Mouse (Mus musculus): ENCODE results near the gene Trpm5.

Gene Trpm5

DNA sequence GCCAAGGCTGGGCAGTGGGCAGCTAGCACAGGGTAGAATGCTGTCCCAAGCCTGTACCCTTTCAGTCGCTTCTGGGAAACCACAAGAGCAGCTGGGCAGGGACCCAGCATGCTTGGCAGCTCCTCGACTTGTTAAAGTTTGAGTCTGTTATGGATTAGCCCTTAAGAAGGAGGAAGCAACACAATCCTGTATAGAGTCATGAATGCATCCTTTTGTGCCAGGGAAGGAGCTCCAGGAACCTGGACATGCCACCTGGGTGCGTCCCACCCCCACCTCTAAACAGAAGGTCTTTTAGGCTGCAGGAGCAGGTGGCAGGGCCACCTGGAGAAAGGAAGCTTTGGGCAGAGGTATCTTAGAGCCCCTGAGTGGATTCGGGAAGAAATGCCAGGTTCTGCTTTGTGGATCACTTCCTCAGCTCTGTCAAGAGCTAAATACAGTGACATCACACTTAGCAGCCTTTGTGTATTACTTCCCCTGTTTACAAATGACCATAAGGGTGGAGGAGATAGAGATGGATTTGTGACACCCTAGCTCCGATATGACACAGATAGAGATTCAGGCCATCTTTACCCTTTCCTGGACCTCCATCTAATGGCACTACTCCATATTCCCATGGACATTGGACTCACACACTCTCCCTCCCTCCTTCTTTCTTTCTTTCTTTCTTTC lies 35.1 kb downstream of the Trpm5 start:
- DNase-seq (ENCODE audit: low read depth), result no peak

DNA sequence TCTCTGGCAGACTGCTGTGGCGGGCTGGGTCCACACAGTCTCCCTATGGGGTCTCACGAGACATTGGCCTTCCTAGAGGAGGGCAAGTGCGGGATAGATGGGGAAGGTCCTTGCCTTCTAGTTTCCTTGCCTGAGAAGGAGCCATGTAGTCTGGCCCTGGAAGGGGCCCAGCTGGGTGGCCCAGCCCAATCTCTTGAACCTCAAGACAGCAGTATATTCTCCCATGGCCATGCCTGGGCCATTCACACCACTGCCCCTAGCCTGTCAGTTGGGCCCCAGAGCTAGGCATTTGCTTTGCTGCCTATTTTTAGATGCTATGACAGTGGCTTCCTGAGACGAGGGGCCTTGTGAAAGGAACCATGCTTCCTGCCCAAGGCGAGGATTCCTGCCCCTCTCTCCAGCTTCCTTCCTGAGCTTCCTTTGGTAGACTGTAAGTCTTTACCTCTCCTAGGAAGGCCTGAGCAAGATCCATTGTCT lies 36.2 kb downstream of the Trpm5 start:
- DNase-seq (ENCODE audit: low read depth), result no peak

DNA sequence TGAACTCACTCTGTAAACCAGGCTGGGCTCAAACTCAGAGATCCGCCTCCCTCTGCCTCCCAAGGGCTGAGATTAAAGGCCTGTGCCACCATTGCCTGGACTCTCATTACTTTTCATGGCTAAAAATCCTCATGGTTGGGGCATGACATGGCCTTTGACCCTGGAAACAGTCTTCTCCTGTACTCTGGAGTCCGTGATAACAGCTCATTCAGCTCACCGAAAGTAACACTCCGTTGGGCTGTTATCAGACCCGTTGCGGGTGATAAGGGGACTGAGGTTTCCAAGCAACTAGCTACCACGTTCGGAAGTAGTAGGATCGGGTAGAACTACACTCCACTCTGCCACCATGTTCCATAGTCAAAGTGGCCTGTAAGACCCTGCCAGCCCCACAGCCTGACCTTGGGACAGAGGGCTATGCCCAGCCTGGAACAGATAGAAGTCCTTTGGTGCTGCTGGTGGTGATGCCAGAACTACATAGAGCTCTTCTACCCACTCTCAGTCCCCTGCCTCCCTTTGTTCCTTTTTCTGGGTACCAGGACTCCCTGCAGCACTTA lies 36.7 kb downstream of the Trpm5 start:
- DNase-seq (ENCODE audit: low read depth), result peak; percentile 69

DNA sequence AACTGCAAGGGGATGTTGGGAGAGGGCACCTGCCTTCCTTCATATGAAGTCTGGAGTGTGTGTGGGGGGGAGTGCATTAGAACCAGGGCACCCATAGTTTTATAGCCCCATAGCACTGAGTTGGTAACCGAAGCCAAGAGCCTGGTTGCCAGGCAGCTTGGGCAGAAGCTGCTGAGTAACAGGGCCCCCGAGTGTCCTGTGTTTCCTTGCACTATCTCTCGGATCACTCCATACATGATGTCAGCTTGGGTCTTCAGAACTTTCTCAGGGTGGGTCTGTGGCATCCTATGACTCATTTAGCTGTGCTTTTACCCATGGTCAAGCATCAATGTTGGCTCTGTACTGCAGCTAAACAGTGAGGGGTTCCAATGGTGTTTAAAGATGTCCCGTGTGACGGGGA lies 37.4 kb downstream of the Trpm5 start:
- DNase-seq (ENCODE audit: low read depth), result no peak

DNA sequence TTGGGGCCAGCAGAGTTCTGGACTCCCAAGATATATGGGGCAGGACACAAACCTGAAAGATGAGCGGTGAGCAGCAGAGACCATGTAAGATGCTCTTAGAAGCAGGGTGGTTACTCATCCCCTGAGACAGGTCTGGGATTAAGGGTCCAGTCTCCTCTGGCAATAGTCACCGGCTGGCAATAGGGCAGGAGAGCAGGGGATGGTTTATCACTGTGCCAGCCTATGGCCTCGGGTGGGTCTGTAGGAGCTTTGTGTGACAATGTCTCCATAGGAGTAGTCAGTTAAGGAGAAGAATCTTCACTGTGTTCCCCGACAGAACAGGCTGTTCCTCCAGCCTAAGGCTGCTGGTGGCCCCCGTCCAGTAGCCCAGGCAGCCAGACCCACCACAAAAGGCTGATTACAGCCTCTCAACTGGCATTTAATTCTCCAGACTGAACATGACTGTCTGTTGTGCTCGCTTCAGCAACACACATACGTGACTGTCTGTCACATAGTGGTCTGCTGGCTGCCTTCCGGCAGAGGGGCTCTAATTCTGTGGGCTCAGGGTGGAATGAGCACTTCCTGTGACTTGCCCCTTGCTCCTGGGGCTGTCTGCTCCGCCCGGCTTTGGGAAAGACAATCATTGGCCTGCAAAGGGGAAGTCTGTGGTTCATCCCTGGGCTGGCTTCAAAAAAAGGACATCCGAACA lies 38.8 kb downstream of the Trpm5 start:
- no peak for DNase-seq (ENCODE audit: low read depth)

DNA sequence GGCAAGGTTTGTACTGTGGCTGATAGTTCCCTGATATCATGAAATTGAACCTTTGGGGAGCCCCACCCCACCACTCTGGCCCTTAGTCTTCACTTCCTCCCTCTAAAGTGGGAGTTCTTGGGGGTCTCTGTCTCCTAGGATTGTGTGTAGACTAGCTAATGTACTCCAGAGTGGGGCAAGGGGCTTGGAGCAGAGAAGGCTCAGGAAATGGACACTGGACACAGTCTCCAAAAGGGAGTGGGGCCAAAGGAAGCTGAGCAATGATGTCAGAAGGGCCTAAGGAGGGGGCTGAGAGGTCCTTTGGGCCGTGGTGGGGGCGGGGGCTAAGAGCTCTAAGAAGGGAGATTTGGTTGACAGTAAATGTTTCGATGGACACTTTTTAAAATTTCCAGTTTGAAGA lies 39.4 kb downstream of the Trpm5 start:
- DNase-seq (ENCODE audit: low read depth), result no peak

DNA sequence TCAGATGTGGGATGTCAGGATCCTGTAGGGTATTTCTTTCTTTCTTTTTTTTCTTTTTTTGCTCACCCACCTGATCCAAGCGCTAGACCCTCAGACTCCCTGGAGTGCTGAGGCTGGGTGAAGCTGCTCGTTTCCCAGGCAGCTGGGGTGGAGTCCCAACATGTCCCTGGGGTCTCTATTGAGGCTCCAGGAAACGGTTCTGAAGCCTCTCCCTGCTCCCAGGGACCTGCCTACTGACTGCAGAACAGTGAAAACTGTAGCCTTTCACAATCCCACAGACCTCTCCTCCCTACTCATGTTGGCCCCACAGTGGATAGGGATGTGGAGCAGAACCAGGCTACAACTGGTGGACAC lies 39.9 kb downstream of the Trpm5 start:
- DNase-seq (ENCODE audit: low read depth), result no peak

DNA sequence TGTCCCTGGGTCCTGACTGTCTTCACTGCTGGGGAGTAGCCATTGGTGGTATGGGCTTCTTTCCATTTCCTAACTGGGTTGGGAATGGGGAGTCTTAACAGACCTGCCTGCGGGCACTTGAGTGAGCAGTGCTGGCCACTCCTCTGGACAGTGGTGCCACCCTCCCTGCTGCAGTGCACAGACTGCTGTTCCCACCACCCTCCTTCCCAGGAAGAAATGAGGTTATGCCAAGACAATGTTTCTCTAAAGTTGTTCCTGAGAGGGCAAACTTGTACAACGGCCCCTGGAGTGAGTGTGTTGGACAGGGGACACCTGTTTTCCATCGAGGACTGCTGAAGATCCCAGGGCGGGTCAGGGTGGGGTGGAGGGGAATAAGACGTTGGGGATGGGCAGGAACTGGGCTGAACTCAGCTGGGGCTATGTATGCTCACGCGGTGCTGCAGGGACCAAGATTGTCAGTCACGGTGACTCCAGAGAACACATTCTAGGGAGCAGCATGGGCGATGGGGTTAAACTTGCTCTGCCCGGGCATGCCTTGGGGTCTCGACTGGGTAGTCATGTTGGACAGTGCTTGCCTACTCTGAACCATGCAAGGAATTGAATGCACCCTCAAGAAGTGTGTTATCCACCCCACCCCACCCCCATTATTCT lies 40.4 kb downstream of the Trpm5 start:
- DNase-seq (ENCODE audit: low read depth), result no peak

DNA sequence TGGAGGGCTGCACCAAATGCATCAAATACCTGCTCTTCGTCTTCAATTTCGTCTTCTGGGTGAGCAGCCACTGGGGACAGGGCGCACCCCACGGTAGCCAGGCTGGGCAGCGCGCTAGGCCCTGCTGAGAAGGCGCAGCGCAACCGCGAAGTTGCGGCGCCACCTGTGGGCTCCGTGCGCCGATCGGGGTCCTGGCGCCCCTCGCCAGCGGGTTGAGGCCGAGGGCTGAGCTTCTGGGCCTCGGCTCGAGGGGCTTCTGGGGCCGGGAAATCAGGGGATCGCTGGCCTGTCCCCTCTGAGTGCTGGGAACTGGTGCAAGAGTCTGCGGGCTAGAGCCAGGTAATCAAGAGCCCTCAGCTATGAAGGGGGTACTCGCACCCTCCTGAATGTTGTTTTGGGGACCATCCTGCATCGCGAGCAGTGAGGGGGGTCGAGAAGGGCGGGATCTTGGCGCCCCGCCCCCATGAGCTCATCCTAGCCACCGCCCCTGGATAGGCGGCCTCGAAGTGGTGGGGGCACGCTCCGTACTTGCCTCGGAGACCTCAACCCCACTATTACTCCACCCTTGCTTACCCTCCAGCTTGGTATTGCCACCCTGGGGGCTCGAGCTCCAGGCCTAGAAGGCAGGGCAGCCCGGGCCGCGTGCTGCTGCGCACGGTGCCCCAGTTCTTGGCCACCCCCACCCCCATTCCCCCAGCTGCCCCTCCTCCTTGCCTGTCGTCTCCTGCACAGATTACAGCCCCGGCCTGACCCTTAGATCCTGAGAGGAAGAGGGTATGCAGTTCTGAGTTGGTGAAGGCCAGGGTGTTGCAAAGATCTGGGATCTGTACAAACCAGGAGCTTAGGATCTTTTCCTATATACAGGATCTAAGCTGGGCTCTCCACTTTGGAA lies 41.2 kb downstream of the Trpm5 start:
- DNase-seq (ENCODE audit: low read depth), result no peak

DNA sequence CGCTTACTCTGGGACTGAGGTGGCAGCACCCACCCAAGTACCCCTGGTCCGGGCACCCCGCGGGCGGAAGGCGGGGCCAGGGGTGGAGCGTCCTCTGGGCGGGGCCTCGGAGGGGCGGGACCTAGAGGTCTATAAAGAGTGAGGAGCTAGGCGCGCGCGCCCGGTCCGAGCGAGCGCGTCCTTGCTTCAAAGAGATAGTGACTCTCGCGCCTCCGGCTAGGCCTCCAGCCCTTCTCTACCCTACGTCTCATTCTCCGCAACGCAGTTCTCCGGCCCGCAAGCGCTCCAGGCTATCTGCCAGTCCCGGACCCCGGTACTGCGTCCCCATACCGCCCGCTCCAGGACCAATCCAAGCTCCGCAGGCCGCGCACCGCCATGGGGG lies 41.8 kb downstream of the Trpm5 start, which contains the start of gene Cd81:
Gene Cd81, plus strand, starts transcription at position 114 of the 382 bp plus-strand sequence.
- DNase-seq (ENCODE audit: low read depth), result peak; percentile 73

DNA sequence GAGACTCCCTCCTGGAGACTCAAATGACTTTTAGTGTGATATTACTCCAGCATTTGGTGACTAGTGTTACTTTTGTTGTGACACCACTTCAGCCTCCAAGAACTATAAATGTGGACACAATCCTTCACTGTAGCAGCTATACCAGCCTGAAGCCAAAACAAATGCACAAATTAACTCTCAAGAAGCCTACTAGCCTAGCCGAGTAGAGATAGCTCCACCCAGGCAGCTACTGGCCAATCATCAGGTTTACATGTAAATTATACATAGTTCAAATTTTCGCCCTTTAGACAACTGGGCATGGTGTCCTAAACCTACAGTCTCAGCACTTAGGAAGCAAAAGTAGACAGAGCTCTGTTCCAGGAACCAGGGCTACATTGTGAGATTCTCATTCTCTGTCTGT lies 43.1 kb downstream of the Trpm5 start:
- DNase-seq (ENCODE audit: low read depth), result no peak

DNA sequence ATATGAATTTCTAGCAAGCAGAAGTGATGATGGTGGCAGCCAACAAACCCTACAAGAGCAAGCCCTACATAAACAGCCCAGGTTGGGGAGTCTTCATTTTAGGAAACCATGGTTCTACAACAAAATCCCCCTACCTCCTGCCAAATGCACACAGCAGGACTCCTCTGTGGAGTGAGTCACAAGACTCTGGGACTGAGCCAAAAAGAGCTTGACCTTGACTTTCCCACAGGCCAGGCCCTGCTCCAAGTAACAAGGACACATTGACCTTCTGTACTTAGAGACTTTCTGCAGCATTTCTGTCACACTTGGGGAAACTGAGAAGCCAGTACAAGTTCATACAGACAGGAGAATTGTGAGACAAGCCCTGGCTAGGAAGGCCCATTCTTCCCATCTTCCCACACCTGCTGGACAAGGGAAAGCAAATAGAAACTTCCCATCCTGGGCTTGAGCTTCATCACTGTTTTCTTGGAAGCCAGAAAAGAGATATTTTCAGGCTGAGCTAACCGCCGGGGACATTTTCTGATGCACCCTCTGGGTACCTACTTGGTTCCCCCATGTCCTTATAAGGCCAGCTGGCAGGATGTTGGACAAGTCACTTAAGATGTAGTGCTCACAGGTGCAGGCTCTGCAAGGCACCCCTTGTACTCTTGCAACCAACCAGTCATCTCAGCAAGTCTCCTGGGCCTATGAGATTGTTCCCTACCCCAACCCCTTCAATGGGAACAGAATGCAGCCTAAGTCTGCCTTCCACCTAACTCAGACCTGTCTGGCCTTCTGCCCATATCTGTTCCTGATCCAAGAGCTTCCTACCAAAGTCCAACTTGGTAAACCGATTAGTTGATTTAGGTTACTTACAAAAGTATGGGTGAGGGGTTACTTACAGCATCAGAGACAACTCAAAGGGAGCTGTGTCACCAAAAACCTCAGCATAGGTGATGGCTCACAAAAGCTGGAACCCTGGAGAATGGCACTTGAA lies 44.3 kb downstream of the Trpm5 start:
- no peak for DNase-seq (ENCODE audit: low read depth)

DNA sequence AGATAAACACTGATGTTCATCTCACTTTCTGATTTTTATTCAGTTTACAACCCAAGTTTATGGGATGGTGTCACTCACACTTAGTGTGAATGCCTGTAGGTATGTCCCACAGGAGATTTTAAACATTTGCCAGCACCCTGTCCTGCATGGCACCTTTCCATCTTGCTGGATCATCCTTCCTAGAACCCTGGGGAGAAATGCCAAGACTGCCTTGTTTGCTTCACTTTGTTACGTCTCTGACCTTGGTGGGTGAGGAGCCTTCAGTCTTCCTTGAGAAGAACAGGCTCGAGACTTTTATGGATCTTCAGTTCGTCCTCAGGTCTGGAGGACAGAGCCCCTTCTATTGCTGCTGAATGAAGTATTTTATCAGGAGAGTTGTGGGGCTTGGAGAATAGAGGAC lies 45.1 kb downstream of the Trpm5 start:
- DNase-seq (ENCODE audit: low read depth), result no peak

DNA sequence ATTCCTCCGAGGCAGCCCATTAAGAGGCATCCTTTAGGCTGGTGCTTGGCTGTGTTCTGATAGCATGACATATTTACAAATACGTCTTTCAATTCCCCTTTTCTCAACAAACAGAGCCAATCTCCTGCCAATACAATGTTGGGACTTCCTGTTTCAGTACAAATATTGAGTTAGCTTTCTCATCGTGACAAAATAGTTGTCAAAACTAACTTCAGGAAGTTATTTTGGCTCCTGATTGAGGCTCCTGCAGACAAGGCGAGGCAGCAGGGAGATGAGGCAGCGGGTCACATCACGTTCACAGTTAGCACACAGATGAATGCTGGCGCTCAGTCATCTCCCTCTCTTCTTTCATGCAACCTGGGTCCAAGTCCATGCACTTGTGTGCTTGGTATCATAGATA lies 48.1 kb downstream of the Trpm5 start:
- no peak for DNase-seq (ENCODE audit: low read depth)

DNA sequence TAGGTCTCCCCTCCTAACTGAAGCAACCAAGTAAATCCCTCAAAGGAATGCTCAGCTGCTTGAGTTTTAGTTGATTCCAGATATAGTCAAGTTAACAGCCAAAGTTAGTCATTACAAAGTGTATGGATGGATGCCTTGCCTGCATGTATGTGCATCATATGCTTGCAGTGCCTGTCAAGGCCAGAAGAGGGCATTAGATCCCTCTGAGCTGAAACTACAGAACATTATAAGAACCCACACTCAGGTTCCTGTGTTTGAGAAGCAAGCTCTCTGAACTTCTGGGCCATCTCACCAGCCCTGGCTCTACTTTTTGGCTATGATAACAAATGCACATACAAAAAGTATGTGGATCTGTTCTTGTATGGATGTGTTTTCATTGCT lies 49.6 kb downstream of the Trpm5 start:
- no peak for DNase-seq (ENCODE audit: low read depth)

DNA sequence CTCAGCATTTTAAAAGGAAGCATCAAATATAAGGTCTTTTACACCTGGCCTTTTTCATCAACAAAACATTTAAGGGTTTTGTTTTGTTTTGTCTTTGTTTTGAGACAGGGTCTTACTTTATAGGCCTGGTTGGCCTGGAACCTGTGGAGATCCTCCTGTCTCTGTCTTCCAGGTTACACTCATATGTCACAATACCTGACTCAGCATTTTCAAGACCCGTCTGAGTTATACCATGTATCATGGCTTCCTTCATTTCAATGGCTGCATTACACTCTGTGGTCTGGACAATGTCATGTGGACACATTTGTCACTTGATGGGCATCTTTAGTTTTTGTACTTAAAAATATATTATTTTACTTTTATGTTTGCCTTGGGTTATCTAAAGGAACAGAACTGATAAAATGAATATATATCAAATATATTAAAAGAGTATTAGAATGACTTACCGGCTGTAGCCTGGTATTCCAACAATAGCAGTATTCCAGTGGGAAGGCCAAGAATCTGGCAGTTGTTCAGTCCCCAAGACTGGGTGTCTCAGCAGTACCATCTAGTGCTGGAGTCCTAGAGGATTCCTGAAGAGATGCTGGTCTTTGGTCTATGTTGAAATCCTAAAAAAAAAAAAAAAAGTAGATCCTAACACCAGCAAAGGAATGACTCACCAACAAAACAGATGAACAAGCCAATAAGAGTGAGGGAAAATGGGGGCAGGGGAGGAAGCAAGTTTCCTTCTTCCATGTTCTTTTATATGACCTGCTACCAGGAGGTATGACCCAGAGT lies 50.2 kb downstream of the Trpm5 start:
- DNase-seq (ENCODE audit: low read depth), result no peak

DNA sequence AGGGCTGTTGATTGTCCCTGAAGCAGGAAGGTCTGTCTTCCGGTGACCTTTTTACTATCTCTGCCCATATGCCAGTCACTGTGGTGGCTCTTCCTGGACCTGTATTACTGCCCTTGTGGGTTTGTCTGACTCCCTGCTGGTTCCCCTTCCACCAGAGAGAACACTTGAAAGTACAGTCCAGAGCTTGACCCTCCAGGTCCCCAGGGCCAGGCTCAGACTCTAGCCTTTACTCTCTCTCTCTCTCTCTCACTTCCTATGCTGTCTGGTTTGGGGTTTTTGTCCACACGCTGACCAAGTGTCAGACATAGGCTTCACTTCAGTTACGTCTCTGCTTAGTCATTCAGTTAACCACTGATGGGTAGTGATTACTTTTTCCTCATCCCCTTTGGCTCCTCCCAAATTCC lies 51.5 kb downstream of the Trpm5 start:
- no peak for DNase-seq (ENCODE audit: low read depth)

DNA sequence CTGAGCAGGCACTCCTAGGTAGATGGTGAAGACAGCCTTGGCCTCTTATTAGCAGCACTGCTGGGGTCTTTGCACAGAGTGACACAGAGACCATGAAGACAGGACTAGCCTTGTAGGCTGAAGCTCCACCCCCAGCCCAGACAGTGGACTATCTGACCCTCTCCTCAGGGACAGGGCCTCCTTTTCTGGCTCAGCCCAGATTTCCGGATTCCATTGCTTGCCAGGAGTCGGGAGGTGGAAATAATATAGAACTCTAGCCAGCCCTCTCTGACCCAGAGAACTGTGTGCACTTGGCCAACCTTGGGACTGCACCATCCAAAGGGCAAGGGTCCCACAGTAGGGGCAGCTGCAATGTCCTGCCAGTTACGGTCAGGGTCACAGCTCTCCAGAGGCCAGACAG lies 52.4 kb downstream of the Trpm5 start:
- no peak for DNase-seq (ENCODE audit: low read depth)

DNA sequence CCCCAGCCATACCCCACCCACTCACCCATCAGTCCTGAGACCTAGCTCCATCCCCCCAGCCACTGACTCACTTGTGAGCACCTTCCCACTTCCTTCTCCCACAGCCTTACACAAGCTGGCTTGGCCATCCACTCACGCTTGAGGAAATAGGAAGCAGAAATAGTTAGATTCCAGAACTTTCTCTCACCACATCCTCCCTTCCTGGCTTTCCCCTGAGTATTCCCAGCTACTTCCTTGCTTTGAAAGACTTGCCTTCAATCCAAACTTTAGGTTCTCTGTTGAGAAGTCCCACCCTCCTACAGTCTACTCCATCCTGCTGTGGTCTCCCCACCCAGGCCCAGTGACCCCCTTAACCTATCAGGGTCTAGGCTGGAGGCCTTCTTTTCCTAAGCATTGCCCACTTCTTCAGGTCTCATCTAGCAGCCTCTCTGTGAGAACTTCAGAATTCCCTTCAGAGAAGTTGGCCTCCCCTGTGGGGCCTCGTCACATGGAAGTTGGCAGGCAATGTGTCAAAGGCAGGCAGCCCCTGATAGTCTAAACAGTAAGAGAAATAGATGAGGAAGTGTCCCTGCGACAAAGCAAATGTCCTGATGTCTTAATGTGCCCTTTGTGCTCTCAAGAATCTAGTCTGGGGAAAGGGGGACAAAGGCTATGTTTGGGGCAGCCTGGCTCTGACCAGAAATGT lies 53.2 kb downstream of the Trpm5 start:
- no peak for DNase-seq (ENCODE audit: low read depth)

DNA sequence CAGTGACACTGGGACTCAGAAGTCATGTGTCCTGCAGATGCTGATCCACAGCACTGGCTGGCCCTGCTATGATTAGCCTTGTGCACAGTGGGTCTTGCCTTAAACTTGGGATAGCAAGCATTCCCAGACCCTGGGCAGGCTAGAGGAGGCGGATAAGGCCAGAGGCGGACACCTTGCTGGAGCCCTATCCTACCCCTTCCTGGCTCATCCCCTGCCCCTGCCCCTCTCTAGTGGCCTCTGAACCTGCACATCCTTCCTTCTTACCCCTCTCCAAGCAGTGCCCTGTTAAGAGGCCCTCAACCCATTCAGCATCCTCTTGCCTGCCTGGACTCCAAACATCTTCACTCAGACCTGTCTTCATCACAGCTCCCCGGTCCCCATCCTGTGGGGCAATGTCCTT lies 53.9 kb downstream of the Trpm5 start:
- no peak for DNase-seq (ENCODE audit: low read depth)

Data from c-Kit-positive CD71-positive TER-119-negative erythroid progenitor cells, embryonic 14.5 days (primary cell).